12 mouse cellular contexts compared by ENCODE assay signal in genomic region chr2:10262722-10263121, GRCm38 (mm10).
DNase-seq lines count a peak whose midpoint lies in the region; ATAC-seq and TF ChIP-seq lines count a peak whose summit lies in the region.
"Had no signal": no experiment of that assay in that cellular context is flagged by ENCODE, and none has a peak within 500 bp of the region (broad histone marks: within the 10 kb centered on the region; RNA-seq: fewer than 3 reads in every experiment).

No protein-coding gene starts in this region.

- H3K27ac ChIP-seq in lung, embryonic 14.5 days (ENCODE audit: low read depth), result no peak overlapping the region
- H3K27ac ChIP-seq: intestine, embryonic 15.5 days; limb, embryonic 13.5 days had no signal

- no peaks in the 10 kb centered on the region for H3K4me1 ChIP-seq in lung, embryonic 14.5 days (ENCODE audit: insufficient read depth)
- H3K4me1 ChIP-seq: intestine, embryonic 15.5 days had no signal

- no peak overlapping the region for H3K4me2 ChIP-seq in lung, embryonic 14.5 days
- H3K4me2 ChIP-seq: intestine, embryonic 15.5 days; limb, embryonic 13.5 days had no signal

- no peaks in the 10 kb centered on the region for H3K36me3 ChIP-seq in lung, embryonic 14.5 days (ENCODE audit: insufficient read depth)
- H3K36me3 ChIP-seq: intestine, embryonic 15.5 days; limb, embryonic 13.5 days had no signal

- H3K9ac ChIP-seq in lung, embryonic 14.5 days, result no peak overlapping the region
- H3K9ac ChIP-seq: forebrain, postnatal 0 days; intestine, embryonic 15.5 days; limb, embryonic 13.5 days had no signal

- no peaks in the 10 kb centered on the region for H3K27me3 ChIP-seq in lung, embryonic 14.5 days (ENCODE audit: insufficient read depth, low read length)
- H3K27me3 ChIP-seq: intestine, embryonic 15.5 days; limb, embryonic 13.5 days had no signal

- H3K9me3 ChIP-seq in lung, embryonic 14.5 days (ENCODE audit: low read depth, low read length), result no peaks in the 10 kb centered on the region
- H3K9me3 ChIP-seq: intestine, embryonic 15.5 days; limb, embryonic 13.5 days had no signal

- peak; percentile 5 to 7 for DNase-seq in adrenal gland, postnatal 36 days
- no peak for DNase-seq in adrenal gland, postnatal 10 days
- DNase-seq in lung, embryonic 14.5 days, result peak; percentile 34
- DNase-seq in lung, postnatal 4 days, result no peak
- peak; percentile 43 for DNase-seq in embryo, embryonic 10.5 days (ENCODE audit: low spot score)
- DNase-seq in kidney, postnatal 36 days, result peak; percentile 19 to 26
- DNase-seq in heart, adult 11 months, result no peak
- no peak for DNase-seq in urinary bladder, postnatal 4 days (ENCODE audit: low spot score in 2 of 2)
- DNase-seq: forebrain, postnatal 0 days; thymus, postnatal 36 days had no signal

- no peak overlapping the region for H3K4me3 ChIP-seq in lung, embryonic 14.5 days (ENCODE audit: low read depth, low read length)
- H3K4me3 ChIP-seq: intestine, embryonic 15.5 days; limb, embryonic 13.5 days had no signal

- WGBS in lung, embryonic 14.5 days, result 13% methylated on average over 5 of the region's 5 CpGs

- peak; percentile 31; the same call in 1 of the 2 replicates for ATAC-seq in lung, embryonic 14.5 days (ENCODE audit: insufficient read depth)
- ATAC-seq: forebrain, postnatal 0 days; intestine, embryonic 15.5 days had no signal

- TF ChIP-seq CTCF in lung, embryonic 14.5 days (IDR thresholded peaks at IDR 0.05; ENCODE audit: low read depth), result no peak

Comparison
In these comparisons a context has a peak if more than half of its experiments do, and no peak if none do; other contexts are left out.
1. DNase-seq: peak in adrenal gland, postnatal 36 days (2 of 2), lung, embryonic 14.5 days (single experiment), embryo, embryonic 10.5 days (single experiment) and kidney, postnatal 36 days (2 of 2); none in adrenal gland, postnatal 10 days (single experiment), lung, postnatal 4 days (0 of 2), heart, adult 11 months (single experiment) and urinary bladder, postnatal 4 days (0 of 2).